Mouse (Mus musculus): ENCODE results near the gene Dusp15.

Dusp15 gene

DNA sequence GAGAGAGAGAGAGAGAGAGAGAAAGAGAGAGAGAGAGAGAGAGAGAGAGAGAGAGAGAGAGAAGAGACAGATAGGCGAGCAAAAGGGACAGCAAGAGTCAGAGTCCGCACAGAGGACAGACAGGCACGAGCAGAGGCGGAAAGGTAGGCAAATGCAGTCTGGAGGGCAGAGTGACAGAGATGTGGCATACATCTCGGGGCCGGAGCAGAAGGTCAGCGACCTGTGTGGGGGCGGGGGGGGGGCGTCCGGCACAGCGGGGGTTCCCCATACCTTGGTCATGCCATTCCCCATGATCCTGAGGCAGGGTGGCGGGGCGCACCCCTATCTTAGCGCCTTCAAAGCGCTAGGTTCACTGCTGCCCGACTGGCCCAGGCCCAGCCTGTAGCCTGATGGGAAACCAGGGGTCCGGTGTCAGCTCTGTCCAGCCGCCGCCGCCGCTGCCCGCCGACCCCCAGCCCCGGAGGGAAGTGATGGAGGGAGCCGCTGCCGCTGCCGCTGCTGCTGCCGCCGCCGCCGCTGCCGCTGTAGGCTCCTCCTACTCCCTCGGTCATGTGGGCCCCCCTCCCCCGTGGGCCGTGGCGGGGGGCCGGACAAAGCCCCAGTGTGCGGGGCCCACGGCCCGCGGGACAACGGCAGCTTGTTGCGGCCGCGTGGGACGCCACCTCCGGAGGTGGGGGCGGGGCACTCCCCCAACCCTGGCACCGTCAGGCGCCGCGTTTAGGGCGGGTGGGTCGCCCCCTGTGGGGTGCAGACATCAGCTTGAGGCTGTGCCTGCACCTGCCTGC, at the start of gene Dusp15:
Gene Dusp15 (minus strand): TSS at position 634 of the 785 bp plus-strand sequence.
- peak; percentile 79 for DNase-seq

DNA sequence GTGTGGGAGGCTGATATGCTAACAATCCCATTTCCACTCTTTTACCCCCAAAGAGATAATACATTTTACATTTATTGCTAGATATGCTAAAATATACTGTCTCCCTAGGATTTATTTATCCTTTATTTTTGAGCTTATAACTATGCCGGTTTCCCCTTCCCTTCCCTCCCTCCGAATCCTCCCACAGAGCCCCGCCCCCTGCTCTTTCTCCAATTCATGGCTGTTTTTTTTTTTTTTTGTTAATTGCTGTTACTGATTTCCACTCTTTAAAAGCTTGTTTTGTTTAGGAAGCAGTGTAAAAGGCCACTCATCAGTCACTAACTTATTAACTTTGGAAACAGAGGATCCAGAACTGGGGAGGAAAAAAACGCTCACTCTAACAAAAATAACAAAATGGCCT, 45.5 kb upstream of the Dusp15 start:
- DNase-seq, result no peak

DNA sequence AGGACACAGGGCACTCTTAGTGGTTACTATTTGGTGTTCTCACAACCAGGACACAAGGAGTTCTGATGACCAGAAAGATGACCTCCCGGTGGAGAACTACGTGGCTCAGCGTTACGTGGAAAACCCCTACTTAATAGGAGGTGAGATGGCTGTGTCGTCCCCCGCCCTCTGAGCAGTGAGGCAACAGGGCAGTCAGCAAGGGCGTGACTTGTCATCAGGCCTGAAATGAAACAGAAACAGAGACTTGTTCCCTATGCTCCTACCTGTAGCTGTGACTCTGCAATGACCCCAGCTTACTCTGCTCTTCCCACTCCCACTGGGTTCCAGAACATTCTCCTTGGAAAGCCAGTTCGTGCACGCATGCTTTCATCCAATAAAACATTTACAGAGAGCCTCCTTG, 40.0 kb upstream of the Dusp15 start:
- DNase-seq, result no peak

DNA sequence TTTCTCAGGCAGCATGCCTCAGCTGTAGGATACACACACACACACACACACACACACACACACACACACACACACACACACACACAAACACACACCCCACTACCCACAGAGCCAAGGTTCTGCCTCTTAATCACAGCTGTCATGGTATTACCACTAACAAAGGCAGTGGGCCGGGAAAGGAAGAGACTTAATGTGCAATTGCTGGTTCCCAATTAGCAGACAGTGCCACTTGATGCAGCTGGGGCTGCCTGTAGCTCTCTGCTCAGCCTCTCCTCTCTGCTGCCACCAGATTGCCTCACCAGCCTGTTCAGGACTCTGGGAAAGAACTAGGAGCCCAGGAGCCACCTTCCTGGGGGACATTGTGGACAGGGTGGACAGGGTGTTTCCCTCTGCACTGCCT, 34.1 kb upstream of the Dusp15 start:
- DNase-seq, result no peak

DNA sequence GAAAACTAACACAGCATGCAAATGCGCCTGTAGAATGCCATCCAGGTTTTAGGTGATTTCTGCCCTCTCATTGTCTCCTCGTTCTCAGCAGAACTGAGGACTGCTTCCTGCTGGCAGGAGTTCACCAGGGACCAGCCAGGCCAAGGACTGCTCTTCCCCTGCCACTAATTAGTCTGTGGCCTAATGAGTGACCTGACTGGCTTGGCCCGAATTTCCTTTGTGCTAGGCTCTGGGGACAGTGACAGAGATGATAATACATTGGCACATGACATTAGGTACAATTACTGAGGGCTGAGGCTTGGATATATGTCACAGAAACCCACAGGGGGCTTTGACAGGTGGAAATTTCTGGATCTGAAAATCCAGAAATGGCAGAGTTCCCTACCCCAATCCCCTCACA, 25.5 kb upstream of the Dusp15 start:
- no peak for DNase-seq

DNA sequence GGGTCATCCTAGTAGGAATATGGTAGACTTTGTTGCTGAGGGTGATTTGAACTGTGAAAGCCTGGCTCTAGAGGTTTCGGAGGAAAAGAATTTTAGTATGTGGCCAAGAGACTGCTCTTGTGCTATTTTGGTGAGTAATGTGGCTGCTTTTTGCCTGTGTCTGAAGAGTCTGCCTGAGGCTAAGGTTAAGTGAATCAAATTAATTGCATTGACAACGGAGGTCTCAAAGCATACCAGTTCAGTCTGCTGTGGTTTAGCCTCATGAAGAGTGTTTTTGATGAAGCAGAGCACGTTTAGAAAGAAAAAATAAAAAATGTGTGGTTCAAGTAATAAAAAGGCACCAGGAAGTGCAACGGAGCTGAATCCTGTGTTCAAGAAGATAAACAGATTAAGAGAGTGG, 14.1 kb upstream of the Dusp15 start:
- no peak for DNase-seq

DNA sequence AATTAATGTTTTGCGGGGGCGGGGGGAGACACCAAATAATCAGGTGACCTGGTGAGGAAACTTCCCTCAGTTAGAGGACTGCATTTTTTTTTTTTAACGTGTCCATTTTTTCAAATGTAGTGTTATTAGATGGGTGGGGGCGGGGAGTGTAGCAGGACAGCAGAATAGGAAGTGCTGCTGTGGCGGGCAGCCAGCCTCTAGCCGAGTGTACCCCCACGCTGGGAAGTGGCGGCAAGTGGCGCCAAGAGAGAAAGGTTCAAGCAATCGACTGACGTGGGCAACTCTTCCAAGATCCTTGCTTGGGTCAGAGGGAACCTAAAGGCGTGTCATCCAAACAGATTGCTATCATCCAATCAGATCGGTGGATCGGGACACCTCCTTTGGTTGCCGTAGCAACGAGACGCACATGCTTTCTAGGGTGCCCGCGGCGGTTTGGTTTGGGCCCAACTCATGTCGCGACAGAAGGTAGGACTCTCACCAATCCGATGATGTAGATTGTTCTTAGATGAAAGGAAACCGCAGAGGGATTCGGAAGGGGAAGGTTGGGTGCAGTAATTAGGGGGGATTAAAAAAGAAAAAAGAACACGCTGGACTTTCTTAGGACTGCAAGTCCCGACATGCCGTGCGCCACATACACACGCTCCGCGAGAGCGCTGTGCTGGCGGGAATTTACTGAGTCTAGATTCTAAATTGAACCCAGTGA, 10.7 kb upstream of the Dusp15 start, which contains the start of gene Ttll9:
Gene Ttll9 (plus strand): TSS at position 395 of the 703 bp plus-strand sequence.
- peak; percentile 86 for DNase-seq

DNA sequence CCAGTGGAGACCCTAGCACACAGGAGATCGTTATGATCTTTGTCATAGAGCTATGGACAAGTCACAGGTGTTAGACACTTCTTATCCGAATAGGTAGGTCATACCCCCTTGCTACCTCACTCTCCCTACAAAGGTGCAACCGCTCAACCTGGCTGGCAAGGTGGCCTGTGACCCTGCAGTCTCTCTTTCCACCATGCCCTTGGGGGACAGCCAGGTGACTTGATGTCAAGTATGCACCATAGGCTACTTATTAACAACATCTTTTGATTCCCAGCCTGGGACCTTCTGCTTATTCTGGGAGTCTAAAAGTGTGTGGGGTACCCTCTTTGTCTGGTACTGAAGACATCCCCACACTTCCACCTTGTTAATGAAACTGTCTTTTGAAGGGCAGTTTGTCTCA, 6.6 kb upstream of the Dusp15 start:
- DNase-seq, result no peak

DNA sequence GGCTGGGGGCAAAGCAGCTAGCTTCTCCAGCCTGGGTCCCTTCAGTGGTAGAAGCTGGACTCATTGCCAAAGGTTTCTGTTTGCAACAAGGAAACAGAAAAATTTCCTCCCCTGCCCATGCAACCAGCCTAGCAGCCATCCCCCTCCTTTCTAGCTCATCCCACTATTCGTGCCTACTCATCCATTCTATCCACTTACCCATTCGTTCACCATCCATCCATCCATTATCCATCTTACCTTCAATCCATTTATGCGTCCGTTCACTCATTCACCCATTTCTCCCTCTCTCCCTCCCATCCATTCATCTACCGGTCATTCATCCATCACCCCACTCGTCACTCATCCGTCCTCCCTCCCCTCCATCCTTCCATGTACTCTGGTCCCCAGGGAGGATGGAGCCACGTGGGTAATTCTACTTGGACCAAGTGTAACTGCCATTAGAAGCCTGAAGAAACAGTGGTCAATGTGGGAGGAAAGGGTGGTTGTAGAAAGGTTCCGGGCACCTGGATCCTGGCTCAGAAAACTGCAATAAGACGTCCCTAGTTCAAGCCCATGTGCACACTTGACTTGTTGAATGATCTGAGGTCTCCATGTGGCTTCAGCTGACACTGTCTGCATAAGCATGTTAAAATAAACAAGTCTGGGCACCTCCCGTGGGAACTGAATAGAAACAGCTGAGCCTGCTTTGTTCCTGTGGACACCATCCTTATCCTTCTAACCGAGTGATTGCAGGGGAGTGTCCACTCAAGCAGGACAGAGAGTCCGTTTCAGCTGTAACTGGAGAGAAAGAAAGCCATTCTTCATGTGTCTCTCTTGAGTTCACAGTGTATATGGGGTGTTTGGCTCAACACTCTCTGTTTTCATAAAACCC, 587 bp upstream of the Dusp15 start:
- no peak for DNase-seq

DNA sequence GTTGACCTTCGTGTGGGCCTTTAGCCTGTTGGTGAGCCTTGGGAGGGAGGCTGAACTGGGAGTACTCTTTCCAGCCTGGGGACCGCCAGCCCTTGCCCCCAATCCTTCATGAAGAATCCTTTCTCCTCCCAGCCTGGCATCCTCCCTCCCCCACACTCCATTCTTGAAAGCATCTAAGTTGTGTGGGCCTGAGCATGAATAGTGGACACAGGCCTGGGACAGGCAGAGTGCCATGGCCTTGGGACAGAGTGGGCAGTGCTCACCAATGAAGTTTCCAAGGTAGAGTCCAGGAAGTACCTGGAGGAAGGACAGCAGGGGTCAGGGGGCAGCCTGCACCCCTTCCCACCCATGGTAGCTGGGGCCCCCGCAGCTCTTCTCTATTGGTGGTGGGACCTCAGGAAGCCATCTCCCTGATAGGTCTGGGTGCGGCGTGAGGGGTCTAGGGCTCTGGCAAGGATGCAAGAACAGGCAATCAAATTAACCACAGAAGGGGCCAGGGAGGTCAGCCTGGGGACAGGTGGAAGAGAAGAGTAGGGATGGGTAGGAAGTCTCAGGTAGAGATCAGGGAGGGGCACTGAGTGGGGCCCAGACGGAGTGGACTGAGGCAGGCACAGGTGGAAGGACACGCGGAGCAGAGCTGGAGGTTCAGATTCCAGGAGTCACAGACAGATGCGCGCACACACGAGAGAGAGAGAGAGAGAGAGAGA, 987 bp downstream of the Dusp15 start:
- no peak for DNase-seq

DNA sequence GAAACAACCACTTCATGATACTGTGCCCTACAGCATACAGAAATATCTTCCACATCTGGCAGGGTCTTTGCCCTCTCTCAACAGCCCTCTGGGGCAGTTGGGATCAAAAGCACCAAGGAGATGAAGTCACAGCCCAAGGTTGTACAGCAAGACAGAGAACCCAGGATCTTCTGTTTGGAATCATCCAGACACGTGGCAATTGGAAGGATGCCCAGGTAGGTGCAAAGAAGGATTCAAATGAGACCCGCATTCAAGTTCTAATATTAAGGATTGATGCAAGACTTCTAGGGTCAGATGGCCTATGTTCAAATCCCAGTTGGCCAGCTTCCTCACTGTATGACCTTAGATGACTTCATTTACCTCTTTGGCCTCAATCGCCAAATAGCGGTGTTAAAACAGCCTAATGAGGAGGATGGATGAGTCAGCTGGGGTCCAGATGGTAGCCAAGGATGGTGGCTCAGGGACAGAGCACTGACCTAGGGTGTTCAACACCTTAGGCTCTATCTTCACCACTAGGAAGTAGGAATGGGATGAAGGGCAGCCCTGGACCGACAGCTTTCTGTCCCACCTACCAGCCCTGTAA, 3.0 kb downstream of the Dusp15 start:
- no peak for DNase-seq

DNA sequence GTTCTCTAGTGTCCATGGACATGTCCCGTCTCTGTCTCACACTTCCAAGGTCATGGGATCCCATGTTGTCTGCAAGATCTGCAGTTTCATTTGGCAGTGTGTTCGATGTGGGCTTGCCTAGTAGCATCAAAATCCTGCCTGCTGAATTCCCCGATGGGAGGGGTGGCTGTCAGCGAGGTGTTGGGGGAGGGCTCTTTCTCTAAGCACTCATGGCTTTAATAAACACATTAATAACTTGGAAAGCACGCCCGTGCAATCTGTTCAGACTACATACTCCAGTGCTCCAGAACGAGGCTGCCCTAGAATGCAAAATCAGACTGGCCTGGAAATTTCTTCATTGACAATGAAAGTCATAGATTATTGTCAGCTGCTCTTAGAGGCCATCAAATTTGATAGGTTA, 4.4 kb downstream of the Dusp15 start:
- DNase-seq, result no peak

DNA sequence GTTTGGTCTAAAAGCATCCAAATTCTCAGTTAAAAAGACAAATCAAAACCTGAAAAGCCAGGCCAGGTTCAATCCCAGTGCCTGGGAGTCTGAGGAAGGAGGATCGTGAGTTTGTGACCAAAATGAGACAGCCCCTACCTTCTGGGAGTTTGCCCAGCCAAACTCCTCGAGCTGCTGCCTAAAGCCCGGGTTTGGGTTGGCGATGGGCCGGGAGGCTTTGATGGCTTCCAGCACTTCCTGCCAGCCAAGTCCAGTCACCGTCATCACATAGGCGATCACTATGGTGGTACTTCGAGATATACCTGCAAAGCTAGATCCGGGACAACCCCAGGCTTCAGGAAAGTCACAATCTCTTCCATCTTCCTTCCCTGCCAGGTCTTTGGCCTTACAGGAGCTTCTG, 7.5 kb downstream of the Dusp15 start:
- no peak for DNase-seq

DNA sequence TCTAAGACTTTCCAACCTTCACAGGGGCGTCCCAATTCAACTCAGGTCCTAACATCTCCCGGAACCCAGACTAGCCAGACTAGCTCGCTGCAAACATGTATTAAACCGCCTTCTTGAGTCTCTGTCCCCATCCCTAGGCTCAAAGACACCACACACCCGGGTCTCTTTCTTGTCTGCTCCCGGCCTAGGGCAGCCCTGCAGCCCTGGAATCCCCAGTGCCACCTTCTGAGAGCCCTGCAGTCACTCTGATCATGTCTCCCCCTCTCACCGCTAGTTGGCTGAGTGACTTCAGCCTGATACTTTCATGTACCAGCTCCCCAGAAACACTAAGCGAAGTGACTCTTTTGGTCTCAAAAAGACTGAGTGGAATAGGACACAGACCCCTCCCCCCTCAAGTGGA, 7.9 kb downstream of the Dusp15 start:
- no peak for DNase-seq

DNA sequence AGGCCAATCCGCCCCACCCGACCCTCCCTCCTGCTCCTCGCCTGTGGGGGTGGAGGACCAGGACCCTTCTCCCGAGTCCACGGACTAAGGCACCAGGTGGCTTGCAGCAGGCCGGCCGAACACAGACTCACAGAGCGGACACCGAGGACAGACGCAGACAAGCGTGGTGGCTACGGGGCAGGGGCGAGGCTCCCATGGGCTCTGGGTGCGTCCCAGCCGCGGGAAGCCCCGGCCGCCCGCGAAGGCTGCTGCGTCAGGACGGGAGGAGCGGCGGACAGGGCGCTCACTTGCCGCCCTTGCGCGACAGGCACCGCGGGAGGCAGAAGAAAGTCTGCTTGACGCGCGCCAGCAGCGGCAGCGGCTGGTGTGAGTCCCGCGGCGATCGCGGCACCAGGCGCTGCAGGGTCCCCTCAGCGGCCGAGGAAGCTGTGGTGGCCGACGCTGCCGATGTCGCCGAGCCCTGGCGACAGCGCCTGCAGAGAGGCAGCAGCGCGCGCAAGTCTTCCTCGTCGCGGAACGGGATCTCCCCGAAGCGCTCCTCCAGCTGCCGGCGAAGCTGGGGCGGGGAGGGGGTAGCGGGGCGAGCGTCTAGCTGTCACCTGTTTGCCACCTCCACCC, 8.5 kb downstream of the Dusp15 start:
- DNase-seq, result peak; percentile 44

DNA sequence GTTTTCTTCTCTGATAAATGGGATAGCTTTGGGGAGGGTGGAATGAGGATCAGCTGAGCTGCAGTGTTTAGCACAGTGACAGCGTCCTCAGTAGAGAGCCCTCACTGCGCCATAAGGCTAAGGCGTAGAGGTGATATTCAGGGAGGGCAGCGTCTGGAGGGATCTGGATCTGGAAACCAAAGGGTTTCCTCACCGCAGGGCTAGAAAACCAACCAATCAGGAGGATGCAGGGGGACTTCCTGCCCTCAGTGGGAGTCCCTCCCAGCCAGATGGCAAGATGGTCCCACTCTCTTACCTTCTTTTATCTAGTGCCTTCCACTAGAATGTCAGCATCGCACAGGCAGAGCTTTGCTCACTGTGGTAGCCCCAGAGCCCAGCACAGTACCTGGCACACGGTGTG, 9.7 kb downstream of the Dusp15 start:
- no peak for DNase-seq

DNA sequence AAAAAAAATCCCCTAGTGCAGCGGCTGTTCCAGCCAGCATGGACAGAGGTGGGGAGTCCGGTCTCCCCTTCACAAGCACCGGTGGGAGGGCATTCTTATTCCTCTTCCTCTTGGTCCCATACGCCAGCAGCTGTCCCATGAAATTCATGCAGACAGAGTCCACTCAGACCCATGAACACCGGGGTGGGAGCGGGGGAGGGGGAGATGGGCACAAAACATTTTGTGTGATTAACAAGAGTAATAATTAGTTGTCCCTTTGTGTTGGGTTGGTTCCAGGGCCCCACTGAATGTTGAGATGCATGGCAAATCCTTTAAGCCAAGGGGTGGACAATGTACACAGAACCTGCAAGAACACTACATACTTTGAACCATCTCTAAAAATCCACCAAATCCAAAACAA, 10.4 kb downstream of the Dusp15 start:
- DNase-seq, result no peak

DNA sequence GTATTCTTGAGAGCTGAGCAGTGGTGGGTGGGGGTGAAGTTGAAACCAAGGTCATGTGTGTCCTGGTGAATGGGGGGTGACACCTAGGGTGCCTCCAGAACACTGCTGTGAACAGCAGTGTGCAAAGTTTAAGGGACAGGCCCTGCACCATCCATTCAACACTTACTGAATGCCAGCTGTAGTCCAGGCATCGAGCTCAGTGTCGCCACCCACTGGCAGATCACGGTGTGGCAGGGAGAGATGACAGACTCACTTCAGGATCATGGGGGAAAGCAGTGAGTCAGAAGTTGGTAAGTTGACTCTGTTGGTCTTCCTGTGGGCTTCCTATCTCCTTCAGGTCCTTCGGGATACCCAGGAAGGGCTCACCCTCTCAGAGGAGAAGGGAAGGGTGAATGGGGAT, 11.7 kb downstream of the Dusp15 start:
- no peak for DNase-seq

DNA sequence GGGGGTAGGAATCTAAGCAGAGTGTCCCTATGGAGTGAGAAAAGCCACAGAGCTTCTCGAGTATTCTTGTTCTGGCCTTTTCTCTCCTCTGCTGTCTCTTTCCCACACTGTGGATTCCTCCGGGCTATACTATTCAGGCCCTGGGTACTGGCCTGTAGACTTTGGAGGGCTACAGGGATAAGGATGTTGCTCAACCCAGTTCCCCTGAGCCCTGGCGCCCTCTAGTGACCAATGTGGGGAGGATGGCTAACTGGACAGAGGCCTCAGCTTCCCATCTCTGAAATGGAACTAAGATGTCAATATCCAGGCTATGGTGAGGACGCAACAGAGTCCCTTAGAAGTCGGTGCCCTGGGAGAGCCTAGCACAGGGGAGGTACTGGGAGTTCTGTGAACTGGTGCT, 17.9 kb downstream of the Dusp15 start:
- DNase-seq, result peak; percentile 25

DNA sequence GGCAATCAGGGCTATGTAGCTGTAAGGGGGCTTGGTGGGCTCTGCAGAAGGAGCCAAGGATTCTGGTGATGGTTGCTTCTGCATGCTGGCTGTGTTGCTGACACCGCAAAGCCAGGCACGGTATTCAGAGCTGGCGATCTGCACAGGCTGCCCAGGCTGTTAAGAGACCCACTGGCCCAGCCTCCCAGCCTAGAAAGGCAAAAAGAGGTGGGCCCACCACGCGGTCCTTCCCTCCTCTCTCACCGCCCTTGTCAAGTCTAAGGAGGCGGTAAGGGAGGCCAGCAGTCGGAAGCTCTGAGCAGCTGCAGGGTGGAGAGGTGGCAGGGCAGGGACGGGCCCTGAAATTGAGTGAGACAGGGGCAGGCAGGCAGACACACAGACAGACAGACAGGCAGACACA, 18.4 kb downstream of the Dusp15 start, which contains the start of gene Foxs1:
Gene Foxs1 (minus strand): TSS at position 161 of the 400 bp plus-strand sequence.
- no peak for DNase-seq

DNA sequence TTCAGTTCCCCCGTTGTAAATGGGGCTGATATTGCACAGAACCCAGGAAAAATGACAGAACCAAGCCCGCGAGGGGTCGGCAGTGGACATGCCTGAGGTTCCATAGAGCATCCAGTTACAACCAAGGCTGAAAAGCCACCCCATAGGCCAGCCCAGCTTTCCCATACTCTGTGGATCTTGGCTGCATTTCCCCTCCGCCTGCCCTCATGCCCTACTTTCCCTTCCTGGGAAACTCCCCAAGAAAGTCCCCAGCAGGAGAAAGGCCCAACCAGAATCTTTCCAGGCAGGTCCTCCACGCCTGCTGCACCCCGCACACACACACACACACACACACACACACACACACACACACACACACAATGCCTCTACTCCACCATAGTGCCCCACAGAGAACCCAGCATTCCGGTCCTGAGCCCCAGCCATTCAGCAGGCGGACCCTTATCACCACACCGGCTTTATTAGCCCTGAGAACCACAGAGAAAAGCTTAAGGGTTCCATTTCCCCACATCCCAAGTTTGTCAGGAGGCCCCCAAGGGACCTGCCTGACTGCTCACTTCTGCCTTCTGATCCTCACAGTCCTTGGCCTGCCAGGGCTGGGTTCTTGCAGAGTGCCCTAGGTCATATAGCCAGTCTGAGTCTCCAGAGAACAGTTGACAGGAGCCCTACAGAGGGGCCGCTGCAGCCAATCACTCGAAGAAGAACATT, 19.9 kb downstream of the Dusp15 start:
- DNase-seq, result no peak

Measured in right cerebral cortex, postnatal 25 days (tissue).